Mouse (Mus musculus): ENCODE measurements around the gene Acod1. TPM values are rescaled to one million over a fixed set of nuclear protein-coding genes. Genes with fewer than 3 reads are reported as not detected.

Acod1 gene
- not detected for total RNA-seq (2021)

DNA sequence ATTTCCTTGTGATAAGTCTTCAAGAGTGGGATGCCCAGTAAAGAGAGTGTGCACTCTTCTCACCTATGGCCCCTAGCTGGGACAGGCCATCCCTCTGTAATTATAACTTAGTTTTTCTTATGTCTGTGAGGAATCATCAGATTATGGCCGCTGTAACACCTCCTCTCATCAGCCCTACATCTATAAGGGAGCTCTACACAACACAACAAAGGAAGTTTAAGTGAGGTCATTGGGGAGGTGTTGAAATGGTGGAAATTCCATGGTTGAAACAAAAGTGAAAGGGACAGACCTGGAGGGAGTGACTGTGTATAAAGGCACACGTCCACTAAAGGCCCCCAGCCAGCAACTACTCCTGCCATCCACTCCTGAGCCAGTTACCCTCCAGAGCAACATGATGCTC is at the start of gene Acod1:
Gene Acod1 (plus strand): TSS at position 301 of the 400 bp plus-strand sequence.
- DNase-seq (ENCODE audit: low spot score in 2 of 2): no peak
- intact Hi-C loops (cut with DNase I): no loop called here

DNA sequence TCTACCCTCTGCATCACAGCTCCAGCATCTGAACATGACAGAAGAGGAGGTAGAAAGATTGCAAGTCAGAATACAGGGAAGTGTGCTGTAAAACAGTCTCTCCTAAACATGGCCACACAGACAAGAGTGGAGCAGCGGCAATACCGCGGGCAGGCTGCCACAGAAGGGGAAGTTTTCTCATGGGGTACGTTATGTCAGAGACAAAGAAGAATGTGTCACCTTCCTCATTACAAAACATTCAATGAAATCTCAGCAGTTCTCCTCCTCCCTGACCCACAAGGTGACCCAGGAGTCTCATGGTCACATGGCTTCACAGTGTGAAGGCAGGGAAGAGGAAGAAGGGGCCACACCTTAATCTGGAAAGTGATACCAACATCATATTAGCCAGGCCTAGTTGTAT is 39.0 kb upstream of the Acod1 start:
- no peak for DNase-seq (ENCODE audit: low spot score in 2 of 2)
- intact Hi-C loops (cut with DNase I): no loop called here

- DNase-seq (ENCODE audit: low spot score in 2 of 2): no peak
- intact Hi-C loops (cut with DNase I): loop anchor here (2.0 kb wide), 2 partner anchors 39 to 525 kb away; no protein-coding TSS in a partner anchor
Measured at GRCm38 (mm10) chr14:103011782-103012181, 35.0 kb upstream of the Acod1 start.

GRCm38 (mm10) chr14:103012563-103013150 is 34.1 kb upstream of the Acod1 start:
- peak; percentile 29 to 54 for DNase-seq (ENCODE audit: low spot score in 2 of 2)
- intact Hi-C loops (cut with DNase I): loop anchor here (2.0 kb wide), 2 partner anchors 38 to 524 kb away; no protein-coding TSS in a partner anchor

DNA sequence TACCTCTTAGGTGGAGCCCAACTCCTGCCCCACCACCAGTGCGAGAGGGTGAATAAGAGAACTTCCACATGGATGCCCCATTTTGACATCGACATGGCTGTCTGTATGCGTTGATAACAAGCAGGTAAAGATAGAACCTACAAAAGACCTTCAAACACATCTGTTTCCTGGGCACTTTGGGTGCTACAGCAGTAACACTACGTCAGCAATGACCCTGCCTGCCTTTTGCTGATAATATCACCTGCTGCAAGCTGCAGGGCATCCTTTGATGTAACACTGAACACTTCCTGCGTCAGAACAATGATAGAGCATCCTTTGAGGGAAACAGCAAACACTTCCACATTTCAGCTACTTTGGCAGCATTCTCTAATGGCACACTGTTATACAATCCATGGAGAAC is 29.8 kb upstream of the Acod1 start:
- intact Hi-C loops (cut with DNase I): no loop called here
- no peak for DNase-seq (ENCODE audit: low spot score in 2 of 2)

GRCm38 (mm10) chr14:103020046-103020445 is 26.7 kb upstream of the Acod1 start:
- DNase-seq (ENCODE audit: low spot score in 2 of 2): no peak
- intact Hi-C loops (cut with DNase I): no loop called here

DNA sequence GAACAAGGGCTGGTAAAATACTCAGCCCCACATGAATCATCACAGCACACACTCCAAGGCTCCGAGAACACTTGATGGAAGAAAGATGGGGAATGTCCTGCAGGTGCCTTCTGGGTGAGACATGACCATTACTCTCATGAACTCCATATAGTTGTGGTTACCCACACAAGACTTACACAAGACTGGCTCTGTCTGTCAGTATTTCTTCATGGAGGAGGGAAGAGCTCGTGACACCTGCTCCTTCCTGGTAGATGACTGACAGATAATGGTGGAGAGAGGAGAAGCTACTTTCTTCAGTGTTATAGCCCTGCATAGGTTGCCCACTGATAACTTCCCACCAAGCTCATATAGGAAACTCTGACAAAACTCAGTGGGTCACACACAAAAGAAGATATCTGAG is 17.6 kb upstream of the Acod1 start:
- DNase-seq (ENCODE audit: low spot score in 2 of 2): no peak
- intact Hi-C loops (cut with DNase I): no loop called here

DNA sequence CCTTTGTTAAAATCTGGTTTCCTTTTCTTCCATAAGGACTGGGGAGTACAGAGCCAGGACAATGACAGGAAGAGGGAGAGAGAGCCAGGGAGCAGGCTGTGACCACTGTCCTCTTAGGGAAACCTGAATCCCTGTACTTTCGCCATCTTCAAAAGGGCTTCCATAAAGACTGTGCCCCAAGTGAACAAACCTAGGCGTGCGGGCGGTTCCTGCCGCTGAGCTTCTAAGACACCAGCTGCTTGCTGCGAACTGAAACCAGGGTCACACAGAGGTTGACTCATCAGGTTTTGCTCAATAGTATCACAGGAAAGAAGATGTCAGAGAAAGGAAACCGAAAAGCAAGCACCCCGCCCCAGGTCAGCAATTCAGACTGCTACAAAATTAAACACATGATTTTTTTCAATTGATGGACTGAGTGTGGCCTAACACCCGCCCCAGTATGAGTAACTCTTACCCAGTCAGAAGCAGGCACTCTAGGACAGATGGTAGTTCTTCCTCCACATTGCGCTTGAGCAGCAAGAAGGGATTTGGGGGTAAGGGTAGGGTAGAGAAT is 13.4 kb upstream of the Acod1 start:
- no peak for DNase-seq (ENCODE audit: low spot score in 2 of 2)
- intact Hi-C loops (cut with DNase I): no loop called here

DNA sequence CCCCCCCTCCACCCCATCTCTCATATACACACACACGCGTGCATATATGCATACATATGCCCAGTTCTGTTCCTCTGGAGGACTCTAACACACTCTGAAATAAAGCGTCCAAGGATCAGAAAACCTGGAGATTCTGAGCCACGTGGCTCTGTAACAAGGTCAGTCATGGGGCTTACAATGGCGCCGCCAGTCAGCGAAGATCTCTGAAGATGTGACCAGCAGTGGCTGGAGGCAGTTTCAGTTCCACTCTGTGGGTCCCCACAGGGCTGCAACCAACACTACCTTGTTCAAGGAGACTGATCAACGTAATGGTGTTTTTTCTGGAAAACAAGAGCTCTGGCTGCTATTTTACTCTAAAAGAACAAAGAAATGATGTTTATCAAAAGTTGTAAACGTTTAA is 12.7 kb upstream of the Acod1 start:
- intact Hi-C loops (cut with DNase I): no loop called here

GRCm38 (mm10) chr14:103037016-103037415 is 9.8 kb upstream of the Acod1 start:
- intact Hi-C loops (cut with DNase I): no loop called here
- no peak for DNase-seq (ENCODE audit: low spot score in 2 of 2)

More for the DNA sequence above, 12.7 kb upstream of the Acod1 start:
- no peak for DNase-seq (ENCODE audit: low spot score in 2 of 2)

DNA sequence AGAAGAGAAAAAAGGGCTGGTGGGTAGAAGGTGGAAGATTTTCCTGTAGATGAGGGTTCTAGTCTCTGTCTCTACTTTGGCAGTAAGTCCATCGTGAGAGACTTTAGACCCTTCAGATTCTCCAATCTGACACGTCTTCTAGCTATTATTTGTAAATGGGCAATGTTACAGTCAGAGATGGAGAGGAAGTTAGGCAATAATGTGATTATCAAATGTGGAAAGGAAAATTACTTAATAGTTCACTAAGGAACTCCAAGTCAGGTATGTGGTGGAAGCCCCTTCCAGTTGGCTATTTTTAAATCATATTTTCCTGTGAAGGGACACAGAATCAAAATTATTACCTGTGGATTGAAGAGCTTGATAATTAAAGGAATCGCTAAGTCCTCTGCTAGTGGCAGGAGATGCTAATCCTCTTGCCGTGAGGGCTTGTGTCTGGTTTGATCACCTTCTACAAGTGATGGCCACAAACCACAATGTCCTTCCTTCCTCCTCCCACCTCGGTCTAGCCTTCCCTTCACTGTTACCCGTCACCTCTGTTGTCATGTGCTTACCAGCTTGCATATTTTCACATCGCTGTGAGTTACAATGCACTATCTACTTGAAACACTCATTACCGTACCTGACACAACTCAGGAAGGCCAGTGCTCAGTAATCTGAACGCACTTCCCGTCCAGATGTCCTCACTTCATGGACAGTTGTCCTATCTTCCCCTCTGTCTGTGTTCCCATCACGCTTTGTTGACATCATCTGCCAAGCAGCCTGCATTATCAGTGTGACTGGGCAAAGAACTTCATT is 1.7 kb downstream of the Acod1 start:
- intact Hi-C loops (cut with DNase I): no loop called here
- no peak for DNase-seq (ENCODE audit: low spot score in 2 of 2)

GRCm38 (mm10) chr14:103051159-103051769 is 4.5 kb downstream of the Acod1 start:
- DNase-seq (ENCODE audit: low spot score in 2 of 2): peak; percentile 63 to 66
- intact Hi-C loops (cut with DNase I): loop anchor here (2.0 kb wide), 1 partner anchor 38 kb away; no protein-coding TSS in a partner anchor

DNA sequence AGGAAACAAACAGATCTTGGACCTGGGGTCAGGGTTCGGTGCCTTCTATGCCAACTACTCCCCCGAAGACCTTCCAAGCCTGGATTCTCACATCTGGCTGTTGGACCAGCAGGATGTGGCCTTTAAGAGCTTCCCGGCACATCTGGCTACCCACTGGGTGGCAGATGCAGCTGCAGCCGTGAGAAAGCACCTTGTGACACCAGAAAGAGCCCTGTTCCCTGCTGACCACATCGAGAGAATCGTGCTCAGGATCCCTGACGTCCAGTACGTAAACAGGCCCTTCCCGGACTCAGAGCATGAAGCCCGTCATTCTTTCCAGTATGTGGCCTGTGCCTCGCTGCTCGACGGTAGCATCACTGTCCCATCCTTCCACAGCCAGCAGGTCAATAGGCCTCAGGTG is 8.0 kb downstream of the Acod1 start:
- DNase-seq (ENCODE audit: low spot score in 2 of 2): no peak
- intact Hi-C loops (cut with DNase I): no loop called here

- intact Hi-C loops (cut with DNase I): no loop called here
Measured at GRCm38 (mm10) chr14:103056601-103057000, 9.8 kb downstream of the Acod1 start.

DNA sequence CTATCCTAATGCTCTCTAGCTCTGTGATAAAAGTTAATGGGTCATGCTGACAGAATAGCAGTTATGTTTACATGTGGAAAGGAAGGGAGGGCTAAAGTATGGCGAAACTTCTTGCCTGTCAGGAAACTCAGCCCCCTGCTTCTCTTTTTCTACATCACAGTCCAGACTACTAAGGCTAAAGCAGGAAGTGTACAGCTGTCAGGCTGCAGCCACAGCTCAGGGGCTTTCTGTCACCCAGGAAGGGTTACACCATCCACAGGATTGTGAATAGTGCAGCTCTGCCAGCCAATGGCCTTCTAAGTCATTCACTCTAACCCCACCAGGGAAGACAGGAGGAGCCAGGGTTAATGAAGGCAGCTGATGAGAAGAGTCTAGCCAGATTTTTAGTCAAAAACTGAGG is 12.2 kb downstream of the Acod1 start:
- intact Hi-C loops (cut with DNase I): no loop called here
- DNase-seq (ENCODE audit: low spot score in 2 of 2): no peak

More at GRCm38 (mm10) chr14:103056601-103057000, 9.8 kb downstream of the Acod1 start:
- no peak for DNase-seq (ENCODE audit: low spot score in 2 of 2)

- DNase-seq (ENCODE audit: low spot score in 2 of 2): no peak
- intact Hi-C loops (cut with DNase I): no loop called here
Measured at GRCm38 (mm10) chr14:103059495-103059894, 12.7 kb downstream of the Acod1 start.

DNA sequence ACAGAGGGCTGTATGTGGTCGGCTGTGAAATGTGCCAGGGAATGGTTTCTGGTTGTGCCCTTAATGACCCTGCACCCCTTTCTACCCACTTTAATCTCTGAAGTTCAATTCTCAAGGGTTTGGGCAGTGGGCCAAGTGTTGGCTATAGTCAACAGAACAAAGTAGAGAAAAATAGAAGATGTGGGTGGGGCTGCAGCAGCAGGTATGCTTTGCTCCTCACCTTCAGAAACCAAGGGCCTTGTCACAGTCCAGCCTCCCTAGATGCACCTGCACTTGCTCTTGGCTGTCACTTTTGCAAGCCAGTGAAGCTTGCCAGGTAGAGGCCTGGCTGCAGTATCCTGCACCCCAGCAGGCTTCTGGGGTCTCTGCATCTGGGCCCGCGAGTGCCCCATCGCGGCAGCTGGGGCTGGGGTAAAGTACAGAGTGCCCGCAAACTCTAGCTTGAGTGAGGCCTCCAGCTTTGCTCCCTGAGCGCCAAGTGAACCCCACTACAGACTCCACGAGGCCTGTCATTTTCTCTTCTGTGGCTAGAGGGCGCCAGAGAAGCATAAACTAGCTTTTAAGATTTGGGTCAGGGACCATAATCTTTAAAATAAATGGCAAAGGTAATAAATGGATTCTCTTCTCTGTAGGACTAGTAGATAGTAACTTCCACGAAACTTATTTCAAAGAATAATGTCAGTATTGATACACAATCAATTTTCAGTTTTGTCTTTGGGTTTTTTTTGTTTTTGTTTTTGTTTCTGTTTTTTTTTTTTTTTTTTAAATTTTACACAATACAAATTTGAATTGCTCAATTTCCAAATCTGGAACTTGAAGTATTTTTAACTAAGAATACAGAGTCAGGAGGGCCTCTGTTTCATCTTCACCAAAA is 18.8 kb downstream of the Acod1 start:
- peak; percentile 66 to 71 for DNase-seq (ENCODE audit: low spot score in 2 of 2)
- intact Hi-C loops (cut with DNase I): loop anchor here (5.0 kb wide), 1 partner anchor 472 kb away; no protein-coding TSS in a partner anchor

DNA sequence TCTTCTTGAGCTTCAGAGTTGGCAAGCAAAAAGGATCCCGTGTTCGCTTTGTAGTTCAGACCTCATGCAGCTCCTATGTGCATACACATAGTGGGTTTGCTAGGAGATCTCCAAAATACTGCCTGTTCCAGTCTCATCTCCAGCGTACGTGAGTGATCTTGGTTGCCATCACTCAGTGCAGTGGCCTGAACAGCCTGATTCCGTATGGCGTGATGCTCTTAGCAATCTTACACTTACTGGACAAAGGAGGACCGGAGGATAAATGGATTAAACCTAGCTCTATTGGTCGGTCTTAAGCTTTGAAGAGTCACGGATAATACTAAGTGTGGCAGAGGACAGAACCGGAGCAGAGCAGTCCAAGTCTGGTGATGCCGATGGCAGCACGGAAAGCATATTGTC is 22.7 kb downstream of the Acod1 start:
- no peak for DNase-seq (ENCODE audit: low spot score in 2 of 2)

More for the DNA sequence above, 22.7 kb downstream of the Acod1 start:
- intact Hi-C loops (cut with DNase I): loop anchor here (5.0 kb wide), 1 partner anchor 468 kb away; no protein-coding TSS in a partner anchor
